Mouse (Mus musculus): ENCODE results near the gene Gp1ba. TPM values are rescaled to one million over a fixed set of nuclear protein-coding genes. Genes with fewer than 3 reads are reported as not detected.

The Gp1ba gene
- polyA plus RNA-seq, 1 experiment from 2014 or later: 0.37 TPM

- Histone ChIP-seq H3K4me1 (ENCODE audit: control insufficient read depth, insufficient read depth, low read length) (no peaks in the 10 kb centered on the region), H3K4me2 (ENCODE audit: low read length) (no peak overlapping the region), H3K27me3 (ENCODE audit: control insufficient read depth, insufficient read depth, low read length) (no peaks in the 10 kb centered on the region), H3K4me3 (replicated peaks; ENCODE audit: low read depth, low read length) (no peak overlapping the region), H3K9me3 (ENCODE audit: control insufficient read depth, low read length) (no peaks in the 10 kb centered on the region), H3K36me3 (ENCODE audit: control insufficient read depth, insufficient read depth, low read length) (peaks cover 3% of the 10 kb centered on the region), H3K9ac (replicated peaks; ENCODE audit: low read length) (no peak overlapping the region), H3K27ac (replicated peaks; ENCODE audit: low read depth, low read length) (no peak overlapping the region)
- 88% methylated on average over 1 of the region's 1 CpGs for WGBS
- DNase-seq (no peak), ATAC-seq (ENCODE audit: low FRiP score, low TSS enrichment) (no peak)
Measured at GRCm38 (mm10) chr11:70638293-70638692, 629 bp upstream of the Gp1ba start.

- no peak for DNase-seq
- ATAC-seq (ENCODE audit: low FRiP score, low TSS enrichment): no peak
- Histone ChIP-seq H3K4me2 (ENCODE audit: low read length) (no peak overlapping the region), H3K27ac (replicated peaks; ENCODE audit: low read depth, low read length) (no peak overlapping the region), H3K36me3 (ENCODE audit: control insufficient read depth, insufficient read depth, low read length) (peaks cover 12% of the 10 kb centered on the region), H3K9me3 (ENCODE audit: control insufficient read depth, low read length) (no peaks in the 10 kb centered on the region), H3K4me3 (replicated peaks; ENCODE audit: low read depth, low read length) (no peak overlapping the region), H3K9ac (replicated peaks; ENCODE audit: low read length) (no peak overlapping the region), H3K4me1 (ENCODE audit: control insufficient read depth, insufficient read depth, low read length) (no peaks in the 10 kb centered on the region), H3K27me3 (ENCODE audit: control insufficient read depth, insufficient read depth, low read length) (no peaks in the 10 kb centered on the region)
- WGBS: 91% methylated on average over 8 of the region's 8 CpGs
Measured at GRCm38 (mm10) chr11:70639976-70640375, 1.1 kb downstream of the Gp1ba start.

- no peaks in the 10 kb centered on the region for H3K9me3 ChIP-seq (ENCODE audit: control insufficient read depth, low read length)
- no peak overlapping the region for H3K4me3 ChIP-seq (replicated peaks; ENCODE audit: low read depth, low read length)
- DNase-seq (no peak), ATAC-seq (ENCODE audit: low FRiP score, low TSS enrichment) (no peak)
- H3K4me2 ChIP-seq (ENCODE audit: low read length): no peak overlapping the region
- peaks cover 11% of the 10 kb centered on the region for H3K4me1 ChIP-seq (ENCODE audit: control insufficient read depth, insufficient read depth, low read length)
- H3K36me3 ChIP-seq (ENCODE audit: control insufficient read depth, insufficient read depth, low read length): peaks cover 12% of the 10 kb centered on the region
- H3K9ac ChIP-seq (replicated peaks; ENCODE audit: low read length): no peak overlapping the region
- H3K27ac ChIP-seq (replicated peaks; ENCODE audit: low read depth, low read length): no peak overlapping the region
- no peaks in the 10 kb centered on the region for H3K27me3 ChIP-seq (ENCODE audit: control insufficient read depth, insufficient read depth, low read length)
- 87% methylated on average over 7 of the region's 7 CpGs for WGBS
Measured at GRCm38 (mm10) chr11:70641241-70641640, 2.3 kb downstream of the Gp1ba start.

GRCm38 (mm10) chr11:70643051-70643450 is 4.1 kb downstream of the Gp1ba start:
- no peak overlapping the region for H3K4me2 ChIP-seq (ENCODE audit: low read length)
- H3K9ac ChIP-seq (replicated peaks; ENCODE audit: low read length): no peak overlapping the region
- WGBS: 91% methylated on average over 6 of the region's 6 CpGs
- H3K9me3 ChIP-seq (ENCODE audit: control insufficient read depth, low read length): no peaks in the 10 kb centered on the region
- no peak overlapping the region for H3K27ac ChIP-seq (replicated peaks; ENCODE audit: low read depth, low read length)
- ATAC-seq (ENCODE audit: low FRiP score, low TSS enrichment) (no peak), DNase-seq (no peak)
- H3K36me3 ChIP-seq (ENCODE audit: control insufficient read depth, insufficient read depth, low read length): peaks cover 12% of the 10 kb centered on the region
- no peak overlapping the region for H3K4me3 ChIP-seq (replicated peaks; ENCODE audit: low read depth, low read length)
- peaks cover 15% of the 10 kb centered on the region for H3K4me1 ChIP-seq (ENCODE audit: control insufficient read depth, insufficient read depth, low read length)
- H3K27me3 ChIP-seq (ENCODE audit: control insufficient read depth, insufficient read depth, low read length): no peaks in the 10 kb centered on the region

- WGBS: 95% methylated on average over 8 of the region's 8 CpGs
- peaks cover 21% of the 10 kb centered on the region for H3K36me3 ChIP-seq (ENCODE audit: control insufficient read depth, insufficient read depth, low read length)
- H3K4me1 ChIP-seq (ENCODE audit: control insufficient read depth, insufficient read depth, low read length): peaks cover 27% of the 10 kb centered on the region
- DNase-seq (no peak), ATAC-seq (ENCODE audit: low FRiP score, low TSS enrichment) (no peak)
- no peak overlapping the region for H3K4me2 ChIP-seq (ENCODE audit: low read length)
- no peak overlapping the region for H3K9ac ChIP-seq (replicated peaks; ENCODE audit: low read length)
- no peak overlapping the region for H3K27ac ChIP-seq (replicated peaks; ENCODE audit: low read depth, low read length)
- H3K9me3 ChIP-seq (ENCODE audit: control insufficient read depth, low read length): no peaks in the 10 kb centered on the region
- no peaks in the 10 kb centered on the region for H3K27me3 ChIP-seq (ENCODE audit: control insufficient read depth, insufficient read depth, low read length)
- no peak overlapping the region for H3K4me3 ChIP-seq (replicated peaks; ENCODE audit: low read depth, low read length)
Measured at GRCm38 (mm10) chr11:70644564-70645103, 5.7 kb downstream of the Gp1ba start.

- peak overlapping the region; percentile 70 for H3K4me3 ChIP-seq (replicated peaks; ENCODE audit: low read depth, low read length)
- H3K9ac ChIP-seq (replicated peaks; ENCODE audit: low read length): peak overlapping the region; percentile 91
- peaks cover 27% of the 10 kb centered on the region for H3K4me1 ChIP-seq (ENCODE audit: control insufficient read depth, insufficient read depth, low read length)
- H3K27me3 ChIP-seq (ENCODE audit: control insufficient read depth, insufficient read depth, low read length): no peaks in the 10 kb centered on the region
- H3K4me2 ChIP-seq (ENCODE audit: low read length): peak overlapping the region; percentile 92
- H3K36me3 ChIP-seq (ENCODE audit: control insufficient read depth, insufficient read depth, low read length): peaks cover 32% of the 10 kb centered on the region
- DNase-seq (no peak), ATAC-seq (ENCODE audit: low FRiP score, low TSS enrichment) (no peak)
- no peaks in the 10 kb centered on the region for H3K9me3 ChIP-seq (ENCODE audit: control insufficient read depth, low read length)
- 89% methylated on average over 12 of the region's 12 CpGs for WGBS
- H3K27ac ChIP-seq (replicated peaks; ENCODE audit: low read depth, low read length): peak overlapping the region; percentile 95; the same call in 1 of the 2 replicates
Measured at GRCm38 (mm10) chr11:70645461-70646258, 6.7 kb downstream of the Gp1ba start.

- H3K9ac ChIP-seq (replicated peaks; ENCODE audit: low read length): peak overlapping the region; percentile 91
- ATAC-seq (ENCODE audit: low FRiP score, low TSS enrichment): no peak
- peaks cover 27% of the 10 kb centered on the region for H3K4me1 ChIP-seq (ENCODE audit: control insufficient read depth, insufficient read depth, low read length)
- peaks cover 37% of the 10 kb centered on the region for H3K36me3 ChIP-seq (ENCODE audit: control insufficient read depth, insufficient read depth, low read length)
- peak overlapping the region; percentile 70 for H3K4me3 ChIP-seq (replicated peaks; ENCODE audit: low read depth, low read length)
- peak overlapping the region; percentile 95 for H3K27ac ChIP-seq (replicated peaks; ENCODE audit: low read depth, low read length)
- 13% methylated on average over 3 of the region's 3 CpGs for WGBS
- H3K27me3 ChIP-seq (ENCODE audit: control insufficient read depth, insufficient read depth, low read length): no peaks in the 10 kb centered on the region
- peak; percentile 25 for DNase-seq
- H3K4me2 ChIP-seq (ENCODE audit: low read length): peak overlapping the region; percentile 92
- no peaks in the 10 kb centered on the region for H3K9me3 ChIP-seq (ENCODE audit: control insufficient read depth, low read length)
Measured at GRCm38 (mm10) chr11:70646259-70646555, 7.3 kb downstream of the Gp1ba start.

GRCm38 (mm10) chr11:70646691-70647650 is 8.0 kb downstream of the Gp1ba start, which contains the start of the genes Rnf167 and Slc25a11:
Gene Rnf167 (plus strand): TSS chr11:70647235.
Gene Slc25a11 (minus strand): TSS chr11:70647479.
- Histone ChIP-seq H3K4me3 (replicated peaks; ENCODE audit: low read depth, low read length) (peak within 1 kb of the TSS; percentile 70), H3K4me2 (ENCODE audit: low read length) (peak within 1 kb of the TSS; percentile 100), H3K36me3 (ENCODE audit: control insufficient read depth, insufficient read depth, low read length) (peaks cover 45% of the 10 kb centered on the region), H3K4me1 (ENCODE audit: control insufficient read depth, insufficient read depth, low read length) (peaks cover 28% of the 10 kb centered on the region), H3K9ac (replicated peaks; ENCODE audit: low read length) (peak within 1 kb of the TSS; percentile 91), H3K27ac (replicated peaks; ENCODE audit: low read depth, low read length) (peak within 1 kb of the TSS; percentile 95), H3K9me3 (ENCODE audit: control insufficient read depth, low read length) (no peaks in the 10 kb centered on the region), H3K27me3 (ENCODE audit: control insufficient read depth, insufficient read depth, low read length) (no peaks in the 10 kb centered on the region)
- under 1% methylated on average over 63 of the region's 63 CpGs for WGBS
- peak; percentile 92 for ATAC-seq (ENCODE audit: low FRiP score, low TSS enrichment)
- DNase-seq: peak; percentile 100
